Mouse (Mus musculus): ENCODE measurements around the gene Yju2. TPM values are rescaled to one million over a fixed set of nuclear protein-coding genes. Genes with fewer than 3 reads are reported as not detected.

Yju2 gene
- 10 to 100 TPM; 24.1 to 24.2 TPM for total RNA-seq (2023)

GRCm38 (mm10) chr17:55958918-55959728 is at the start of gene Yju2:
Gene Yju2, plus strand, starts transcription at chr17:55959099.

GRCm38 (mm10) chr17:55949400-55949799 is 9.5 kb upstream of the Yju2 start, which contains the start of gene Zfp119b:
Gene Zfp119b, minus strand, starts transcription at chr17:55949500.

GRCm38 (mm10) chr17:55952447-55953027 is 6.4 kb upstream of the Yju2 start, which contains the start of gene Ebi3:
Gene Ebi3, plus strand, starts transcription at chr17:55952640.

GRCm38 (mm10) chr17:55969966-55970891 is 11.3 kb downstream of the Yju2 start, which contains the start of gene Shd:
Gene Shd, plus strand, starts transcription at chr17:55970467.

GRCm38 (mm10) chr17:55986030-55986961 is 27.4 kb downstream of the Yju2 start, which contains the start of gene Fsd1:
Gene Fsd1, plus strand, starts transcription at chr17:55986509.

GRCm38 (mm10) chr17:56005415-56006061 is 46.6 kb downstream of the Yju2 start, which contains the start of the genes Stap2 and Mpnd:
Gene Stap2, minus strand, starts transcription at chr17:56005584.
Gene Mpnd, plus strand, starts transcription at chr17:56005711.

Other genes starting within 250 kb of the Yju2 start
- 10 to 100 TPM; 23.8 to 29.6 TPM for gene Pot1b, start 246.5 kb upstream of the Yju2 start, total RNA-seq (2023)
- gene Adgre4, start 209.1 kb upstream of the Yju2 start, total RNA-seq (2023), result 10 to 100 TPM; 13.5 to 18.9 TPM
- gene Zfp119a, start 80.2 kb upstream of the Yju2 start, total RNA-seq (2023), result 1 to 10 TPM; 3.1 to 5.9 TPM
- gene Zfp959, start 67.0 kb upstream of the Yju2 start, total RNA-seq (2023), result 1 to 10 TPM; 6.5 to 6.9 TPM
- 1 to 10 TPM; 4.6 to 5.2 TPM for gene Zfp119b, start 9.6 kb upstream of the Yju2 start, total RNA-seq (2023)
- 100 to 1,000 TPM; 124 to 153 TPM for gene Ebi3, start 6.5 kb upstream of the Yju2 start, total RNA-seq (2023)
- 1 to 10 TPM in 1 of 2 experiments, under 1 TPM in 1; 0.35 to 1.6 TPM for gene Shd, start 11.4 kb downstream of the Yju2 start, total RNA-seq (2023)
- gene Fsd1, start 27.4 kb downstream of the Yju2 start, total RNA-seq (2023), result not detected
- 1 to 10 TPM; 1.1 to 1.5 TPM for gene Stap2, start 46.5 kb downstream of the Yju2 start, total RNA-seq (2023)
- gene Mpnd, start 46.6 kb downstream of the Yju2 start, total RNA-seq (2023), result 10 to 100 TPM; 30.8 to 35.6 TPM
- 10 to 100 TPM; 58.7 to 59.0 TPM for gene Sh3gl1, start 77.5 kb downstream of the Yju2 start, total RNA-seq (2023)
- gene Chaf1a, start 81.3 kb downstream of the Yju2 start, total RNA-seq (2023), result 10 to 100 TPM; 16.7 to 19.3 TPM
- gene Ubxn6, start 115.9 kb downstream of the Yju2 start, total RNA-seq (2023), result 10 to 100 TPM; 29.7 to 32.1 TPM
- 10 to 100 TPM; 39.7 to 45.3 TPM for gene Hdgfl2, start 120.5 kb downstream of the Yju2 start, total RNA-seq (2023)
- under 1 TPM; 0.31 to 0.49 TPM for gene Plin4, start 150.7 kb downstream of the Yju2 start, total RNA-seq (2023)
- 1 to 10 TPM; 1.2 to 1.3 TPM for gene Plin5, start 158.5 kb downstream of the Yju2 start, total RNA-seq (2023)
- 100 to 1,000 TPM; 165 to 222 TPM for gene Lrg1, start 162.9 kb downstream of the Yju2 start, total RNA-seq (2023)
- gene Sema6b, start 181.2 kb downstream of the Yju2 start, total RNA-seq (2023), result 1 to 10 TPM; 4.3 TPM
- gene Tnfaip8l1, start 203.4 kb downstream of the Yju2 start, total RNA-seq (2023), result 1 to 10 TPM; 1.3 to 1.8 TPM
- 10 to 100 TPM; 26.6 to 30.6 TPM for gene Mydgf, start 224.8 kb downstream of the Yju2 start, total RNA-seq (2023)

All from neutrophil, adult 59 days (primary cell).